Mouse (Mus musculus) limb, embryonic 14.5 days (tissue): Measurements from ENCODE around the gene Mfsd12. TPM values are rescaled to one million over a fixed set of nuclear protein-coding genes. Genes with fewer than 3 reads are reported as not detected.

Source experiments
- ATAC-seq: fragments of 200-750 bp; cut with Nextera tagmentation; 2 replicates; pipeline ENCODE4 v1.8.0; 2017; ENCODE audit warnings: low read depth, moderate number of reproducible peaks, moderate TSS enrichment; ENCODE audit not compliant: low FRiP score
- DNase-seq: peaks from one replicate; pipeline ENCODE4 v3.0.0-alpha.2; 2015; ENCODE audit warnings: low spot score
- H3K27ac ChIP-seq: fragments of 300-500 bp; sonication (generic); replicated peaks from 2 replicates; pipeline ENCODE4 v1.5.1; 2014; ENCODE audit warnings: low read depth, mild to moderate bottlenecking, low read length, moderate library complexity, mixed read lengths
- H3K27me3 ChIP-seq: fragments of 300-500 bp; sonication (generic); 2 replicates; pipeline ENCODE4 v1.6.1; 2014; ENCODE audit warnings: low read length, mixed read lengths; ENCODE audit not compliant: control insufficient read depth, insufficient read depth
- H3K36me3 ChIP-seq: fragments of 300-500 bp; sonication (generic); 2 replicates; pipeline ENCODE4 v1.6.1; 2014; ENCODE audit warnings: mild to moderate bottlenecking, low read length, moderate library complexity, mixed read lengths; ENCODE audit not compliant: control insufficient read depth, insufficient read depth
- H3K4me1 ChIP-seq: fragments of 300-500 bp; sonication (generic); 2 replicates; pipeline ENCODE4 v1.6.1; 2014; ENCODE audit warnings: antibody characterized with exemption, low read length, mixed read lengths; ENCODE audit not compliant: control insufficient read depth, insufficient read depth
- H3K4me2 ChIP-seq: fragments of 300-500 bp; sonication (generic); replicated peaks from 2 replicates; pipeline ENCODE4 v1.6.1; 2014; ENCODE audit warnings: low read depth, mild to moderate bottlenecking, low read length, moderate library complexity; ENCODE audit not compliant: severe bottlenecking
- H3K4me3 ChIP-seq: fragments of 300-500 bp; sonication (generic); replicated peaks from 2 replicates; pipeline ENCODE4 v1.5.1; 2014; ENCODE audit warnings: low read length
- H3K9ac ChIP-seq: fragments of 300-500 bp; sonication (generic); 2 replicates; pipeline ENCODE4 v1.6.1; 2014; ENCODE audit warnings: mild to moderate bottlenecking, low read depth, low read length, moderate library complexity; ENCODE audit not compliant: severe bottlenecking
- H3K9me3 ChIP-seq: fragments of 300-500 bp; sonication (generic); 2 replicates; pipeline ENCODE4 v1.6.1; 2016; ENCODE audit warnings: low read length; ENCODE audit not compliant: control insufficient read depth
- POLR2A ChIP-seq: fragments of 200-500 bp; IDR thresholded peaks from 2 replicates; pipeline ENCODE4 v1.8.0; 2012; ENCODE audit warnings: inconsistent platforms, mild to moderate bottlenecking, moderate library complexity, borderline replicate concordance; ENCODE audit not compliant: insufficient read depth, insufficient read length; ENCODE audit errors: extremely low read depth
- WGBS: fragments of 180-500 bp; shearing (Covaris S2); extraction: QIAGEN DNeasy Blood & Tissue Kit; methylation state at CpG from one replicate; pipeline ENCODE4 v1.1.7; 2014; 5-methylcytosine and 5-hydroxymethylcytosine counted together
- polyA plus RNA-seq, 2 experiments: library from polyadenylated mRNA; depleted of rRNA in 1 of 2; stranded (reverse) in 1 of 2; unstranded in 1 of 2; fragments of >200 nt; fragmentation: Nextera tagmentation in 1 of 2; extraction: Ambion mirVana in 1 of 2; gene quantifications; 2 replicates each; pipeline versions ENCODE4 v1.2.1 to v1.2.3; 2012 to 2014

Gene Mfsd12
- polyA plus RNA-seq, 2 experiments = 6.8 to 12.0 TPM

DNA sequence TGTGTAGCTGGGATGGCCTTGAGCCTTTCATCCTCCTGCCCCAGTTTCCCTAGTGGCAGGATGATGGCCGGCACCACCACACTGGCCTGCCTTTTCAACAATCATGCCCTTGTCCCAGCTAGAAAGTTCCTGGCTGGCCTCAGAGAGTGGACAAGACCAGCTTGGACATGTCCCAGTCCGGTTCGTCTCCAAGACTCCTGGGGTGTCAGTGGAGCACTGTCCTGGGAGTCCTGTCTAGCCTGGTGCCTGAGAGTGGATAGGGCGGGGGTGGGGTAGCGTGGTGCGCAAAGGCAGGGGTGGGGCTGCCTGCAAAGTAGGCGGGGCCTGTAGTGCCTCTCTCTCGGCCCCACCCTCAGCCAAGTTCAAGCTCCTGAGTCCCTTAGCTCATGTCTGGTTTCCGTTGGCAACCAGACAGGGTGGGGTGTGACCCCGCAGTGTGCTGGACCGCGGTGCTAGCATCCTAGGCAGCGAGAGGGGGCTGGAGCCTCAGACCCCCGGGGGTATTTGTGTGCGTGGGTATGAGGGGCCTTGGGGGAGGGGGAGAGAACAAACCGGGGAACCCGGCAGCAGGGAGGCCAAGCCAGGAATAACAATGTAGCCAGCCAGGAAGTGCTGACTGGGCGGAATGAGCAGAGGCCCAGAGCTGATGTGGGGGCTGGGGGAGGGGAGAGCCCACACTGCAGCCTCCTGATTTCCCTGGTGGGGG is 44.4 kb downstream of the Mfsd12 start:
- Histone ChIP-seq H3K27ac (peak overlapping the region; percentile 77), H3K9ac (peak overlapping the region; percentile 26; the same call in 1 of the 2 replicates), H3K4me3 (peak overlapping the region; percentile 14), H3K4me2 (peak overlapping the region; percentile 39), H3K36me3 (peaks cover 78% of the 10 kb centered on the region), H3K9me3 (no peaks in the 10 kb centered on the region), H3K4me1 (peaks cover 34% of the 10 kb centered on the region), H3K27me3 (no peaks in the 10 kb centered on the region)
- peak; percentile 92 for DNase-seq
- ATAC-seq = peak; percentile 85
- 8% methylated on average over 17 of the region's 18 CpGs for WGBS
- TF ChIP-seq POLR2A = no peak

DNA sequence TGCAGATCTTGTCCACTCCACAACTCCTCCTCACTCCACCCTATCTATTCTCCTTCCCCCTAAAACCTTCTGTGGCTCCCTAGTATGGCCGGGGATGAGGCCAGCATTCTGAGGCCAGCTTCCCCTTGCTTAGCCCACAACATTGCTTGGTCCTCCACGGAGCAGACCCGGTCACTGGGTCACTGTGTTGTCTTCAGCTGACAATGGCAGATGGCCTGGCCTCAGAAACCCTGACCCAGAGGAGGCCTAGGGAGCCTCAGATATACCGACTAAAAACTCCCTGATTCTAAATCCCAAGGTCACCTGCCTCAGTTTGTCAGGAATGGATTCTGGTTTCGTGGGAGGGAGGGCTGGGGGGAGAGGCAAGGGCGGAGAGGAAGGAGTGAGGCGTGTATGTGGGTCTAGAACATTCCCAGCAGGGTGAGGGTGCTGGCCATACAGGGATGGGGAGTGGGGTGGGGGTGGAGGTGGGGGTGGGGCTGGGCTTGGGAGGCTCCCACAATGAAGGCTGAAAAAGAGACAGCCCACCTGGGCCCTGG is 45.0 kb downstream of the Mfsd12 start:
- DNase-seq (no peak), ATAC-seq (no peak; the same call in 1 of the 2 replicates)
- peak overlapping the region; percentile 77 for H3K27ac ChIP-seq
- H3K4me1 ChIP-seq = peaks cover 40% of the 10 kb centered on the region
- peak overlapping the region; percentile 14; the same call in 1 of the 2 replicates for H3K4me3 ChIP-seq
- no peaks in the 10 kb centered on the region for H3K27me3 ChIP-seq
- H3K9me3 ChIP-seq = no peaks in the 10 kb centered on the region
- peaks cover 83% of the 10 kb centered on the region for H3K36me3 ChIP-seq
- 26% methylated on average over 7 of the region's 7 CpGs for WGBS
- peak overlapping the region; percentile 26; the same call in 1 of the 2 replicates for H3K9ac ChIP-seq
- no peak for TF ChIP-seq POLR2A
- peak overlapping the region; percentile 39 for H3K4me2 ChIP-seq

DNA sequence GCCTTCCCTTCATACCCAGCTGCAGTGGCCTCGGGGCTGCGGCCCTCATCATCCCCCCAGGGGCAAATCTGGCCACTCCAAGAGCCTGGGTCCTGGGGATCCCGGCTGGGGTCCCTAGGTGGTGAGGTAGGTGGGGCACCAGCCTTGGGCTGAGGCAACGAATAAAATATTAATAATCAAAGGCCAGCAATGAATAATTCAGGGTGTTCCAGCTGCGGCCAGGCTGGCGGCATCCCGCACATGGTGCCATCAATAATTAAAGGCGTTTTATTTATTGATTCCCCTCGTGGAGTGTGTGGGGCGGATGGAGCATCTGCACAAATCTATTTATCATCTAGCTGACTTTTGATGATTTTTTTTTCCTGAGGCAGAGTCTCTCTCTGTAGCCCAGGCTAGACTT is 46.2 kb downstream of the Mfsd12 start:
- H3K27me3 ChIP-seq = no peaks in the 10 kb centered on the region

DNA sequence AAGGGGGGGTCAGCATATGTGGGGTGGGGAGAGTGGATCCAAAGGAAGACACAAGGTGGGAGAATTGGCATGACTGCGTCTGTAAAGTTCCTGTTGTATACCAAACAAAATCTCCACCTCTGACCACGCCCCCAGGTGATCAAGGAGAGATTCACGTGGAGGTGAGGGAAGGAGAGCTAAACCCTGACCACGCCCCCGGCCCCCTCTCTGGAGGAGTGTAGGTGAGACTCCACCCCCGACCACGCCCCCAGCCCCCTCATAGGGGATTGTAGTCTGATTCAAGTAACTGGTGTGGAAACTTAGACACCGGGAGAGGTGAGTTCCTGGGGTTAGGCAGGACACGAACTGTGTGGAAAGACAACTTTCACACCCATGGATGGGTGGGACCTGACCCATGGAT is 46.8 kb downstream of the Mfsd12 start:
- no peak overlapping the region for H3K27ac ChIP-seq
- H3K4me2 ChIP-seq = no peak overlapping the region
- 16% methylated on average over 9 of the region's 9 CpGs for WGBS
- H3K4me1 ChIP-seq = peaks cover 56% of the 10 kb centered on the region
- DNase-seq (no peak), ATAC-seq (no peak)
- H3K27me3 ChIP-seq = no peaks in the 10 kb centered on the region
- no peak for TF ChIP-seq POLR2A
- peaks cover 85% of the 10 kb centered on the region for H3K36me3 ChIP-seq
- no peaks in the 10 kb centered on the region for H3K9me3 ChIP-seq
- no peak overlapping the region for H3K4me3 ChIP-seq
- H3K9ac ChIP-seq = no peak overlapping the region

More for the DNA sequence above, 46.2 kb downstream of the Mfsd12 start:
- H3K4me3 ChIP-seq = no peak overlapping the region
- no peaks in the 10 kb centered on the region for H3K9me3 ChIP-seq
- no peak for DNase-seq
- no peak overlapping the region for H3K9ac ChIP-seq
- H3K36me3 ChIP-seq = peaks cover 83% of the 10 kb centered on the region
- H3K4me1 ChIP-seq = peaks cover 52% of the 10 kb centered on the region
- no peak for ATAC-seq
- TF ChIP-seq POLR2A = no peak
- peak overlapping the region; percentile 77 for H3K27ac ChIP-seq
- WGBS = 59% methylated on average over 10 of the region's 10 CpGs
- H3K4me2 ChIP-seq = no peak overlapping the region

DNA sequence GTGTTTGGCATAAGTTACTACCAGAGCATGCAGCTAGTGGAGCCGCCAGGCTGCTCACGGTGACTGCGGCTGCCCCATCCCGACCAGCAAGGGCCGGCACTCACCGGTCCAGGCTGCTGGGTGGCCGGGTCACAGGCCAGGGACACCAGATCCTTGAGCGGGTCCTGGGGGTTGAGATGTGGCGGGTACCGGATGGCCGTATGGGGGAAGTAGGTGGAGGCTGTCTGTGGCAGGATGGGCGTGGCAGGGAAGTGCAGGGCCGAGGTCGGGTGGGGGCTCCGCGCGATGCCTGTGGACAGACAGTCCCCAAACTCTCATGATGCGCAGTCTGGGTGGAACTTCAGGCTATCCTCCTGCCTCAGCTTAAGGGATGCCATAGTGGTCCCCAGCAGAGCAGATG is 47.4 kb downstream of the Mfsd12 start:
- Histone ChIP-seq H3K4me2 (no peak overlapping the region), H3K4me3 (no peak overlapping the region), H3K9ac (no peak overlapping the region), H3K36me3 (peaks cover 82% of the 10 kb centered on the region), H3K4me1 (peaks cover 59% of the 10 kb centered on the region), H3K9me3 (no peaks in the 10 kb centered on the region), H3K27ac (no peak overlapping the region), H3K27me3 (no peaks in the 10 kb centered on the region)
- no peak for ATAC-seq
- WGBS = 61% methylated on average over 18 of the region's 18 CpGs
- no peak for DNase-seq
- TF ChIP-seq POLR2A = no peak
